Mouse (Mus musculus) small intestine, adult 2 months (tissue): ENCODE measurements around the gene Lpcat1.

Experiments
- CTCF ChIP-seq: fragments of 200-500 bp; IDR thresholded peaks from 2 replicates; pipeline ENCODE4 v1.5.1; 2012; ENCODE audit warnings: low read depth, mild to moderate bottlenecking, control low read depth, inconsistent platforms, low read length, moderate library complexity, mixed read lengths; ENCODE audit not compliant: insufficient replicate concordance, insufficient read length; ENCODE audit errors: extremely low read depth
- POLR2A ChIP-seq: fragments of 200-500 bp; IDR thresholded peaks from 2 replicates; pipeline ENCODE4 v1.6.1; 2012; ENCODE audit warnings: low read depth, mild to moderate bottlenecking, control low read depth, inconsistent platforms, low read length, moderate library complexity

DNA sequence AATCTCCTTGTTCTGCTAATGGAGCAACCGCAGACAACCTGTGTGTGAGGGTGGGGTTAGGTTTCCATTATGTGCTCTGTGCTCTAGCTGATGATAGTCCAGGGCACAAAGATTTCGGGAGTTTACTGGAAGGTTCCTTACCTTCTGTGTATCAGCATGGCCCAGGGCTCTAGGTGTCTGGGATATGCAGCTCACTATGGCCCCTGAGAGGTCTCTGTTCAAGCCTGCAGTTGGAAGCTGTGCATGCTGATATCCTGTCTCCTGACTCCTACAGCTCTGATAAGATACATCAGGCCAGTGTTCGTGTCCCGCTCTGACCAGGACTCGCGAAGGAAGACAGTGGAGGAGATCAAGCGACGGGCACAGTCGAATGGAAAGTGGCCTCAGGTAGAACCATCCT, 27.5 kb downstream of the Lpcat1 start:
- no peak for TF ChIP-seq CTCF
- TF ChIP-seq POLR2A, result no peak
